Mouse (Mus musculus) urinary bladder, postnatal 14 days (tissue): ENCODE measurements around the gene Prss33.

Experiments
- DNase-seq: peaks from one replicate; pipeline ENCODE4 v3.0.0; 2021; ENCODE audit warnings: low spot score

Gene Prss33

DNA sequence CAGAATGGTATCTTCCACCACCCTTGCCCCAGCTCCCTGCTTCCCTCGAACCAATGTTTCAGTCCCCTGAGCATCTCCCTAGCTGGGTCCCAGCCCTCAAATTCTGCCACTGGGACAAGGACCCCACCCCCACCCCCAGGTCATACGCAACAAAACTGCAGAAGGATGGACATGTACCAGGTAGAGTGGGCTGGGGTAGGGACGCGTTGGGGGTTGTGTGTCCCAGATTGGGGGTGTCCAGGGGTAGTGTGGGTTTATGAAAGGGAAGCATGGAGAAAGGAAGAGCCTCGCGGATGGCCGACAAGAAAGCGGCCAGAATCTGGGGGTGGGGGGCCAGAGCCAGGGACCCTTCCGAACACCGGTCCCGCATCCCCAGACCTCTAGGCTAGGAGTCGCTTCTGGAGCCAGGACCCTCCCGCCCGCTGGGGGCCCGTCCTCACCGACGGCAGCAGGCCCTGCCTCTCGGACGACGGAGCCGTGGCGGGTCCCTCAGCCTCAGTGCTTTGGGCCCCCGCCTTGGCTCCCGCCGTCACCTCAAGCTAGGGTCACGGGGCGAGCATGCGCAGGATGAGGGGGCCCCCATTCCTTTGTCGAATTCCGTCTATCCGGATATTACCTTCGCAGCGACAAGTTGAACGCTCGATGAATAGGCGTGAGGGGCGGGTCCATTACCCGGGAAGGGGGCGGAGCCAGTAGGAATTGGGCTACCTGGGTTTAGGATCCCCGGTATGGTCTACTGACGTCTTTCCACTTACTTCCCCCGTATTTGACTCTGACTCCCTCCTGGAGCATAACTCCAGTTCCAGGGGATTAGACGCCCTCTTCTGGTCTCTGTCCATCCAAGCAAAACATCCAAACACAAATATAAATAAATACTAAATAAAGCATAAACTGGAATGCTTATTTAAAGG lies 50.0 kb downstream of the Prss33 start, which contains the start of gene Flywch2:
TSS of gene Flywch2 (minus strand) at position 521 of the 911 bp plus-strand sequence.
- peak; percentile 83 for DNase-seq

DNA sequence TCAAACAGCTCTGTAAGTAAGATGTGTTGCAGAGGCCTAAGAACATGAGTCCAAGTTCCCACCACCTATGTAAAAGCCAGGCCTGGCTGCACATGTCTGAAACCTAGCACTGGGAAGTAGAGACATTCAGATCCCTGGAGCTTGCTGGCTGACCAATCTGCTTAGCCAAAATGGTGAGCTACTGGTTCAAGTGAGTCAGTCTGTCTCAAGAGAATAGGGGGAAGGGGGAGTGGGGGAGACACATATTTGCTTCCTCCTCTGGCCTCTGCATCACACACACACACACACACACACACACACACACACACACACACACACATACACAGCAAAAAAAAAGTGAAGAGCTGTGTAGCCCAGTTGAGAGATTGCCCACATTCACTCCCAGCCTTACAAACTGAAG lies 52.5 kb downstream of the Prss33 start:
- DNase-seq = no peak
